Mouse (Mus musculus) embryo, embryonic 10 days (tissue): ENCODE measurements around the gene Aplnr.

Source experiments
- DNase-seq: peaks from one replicate; pipeline ENCODE4 v3.0.0-alpha.2; 2015; ENCODE audit warnings: low spot score

Aplnr gene

DNA sequence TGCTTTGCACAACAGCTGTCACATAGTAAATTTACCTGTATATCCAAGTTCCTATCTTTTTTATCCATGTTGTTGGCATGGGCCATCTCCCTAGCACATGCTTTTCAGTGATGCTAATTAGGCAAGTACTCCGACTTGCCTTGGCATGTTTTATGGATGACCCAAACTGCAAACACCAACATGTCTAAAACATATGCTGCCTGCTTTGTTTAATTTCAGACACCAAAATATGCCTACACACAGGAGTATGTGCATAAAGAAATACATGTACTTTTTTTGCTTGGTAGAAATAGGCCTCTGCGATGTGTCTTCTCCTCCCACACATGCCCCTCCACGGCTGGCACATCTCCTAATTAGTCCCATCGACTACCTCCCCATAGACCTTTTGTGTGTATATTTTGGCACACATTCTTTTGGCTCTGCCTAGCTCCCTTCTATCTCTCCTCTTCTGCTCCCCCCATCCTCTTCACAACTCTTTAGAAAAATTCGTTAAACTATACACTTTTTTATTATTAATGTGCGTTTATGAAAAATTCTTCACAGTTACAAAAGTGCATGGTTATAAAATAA is 51.6 kb downstream of the Aplnr start:
- no peak for DNase-seq
